22 mouse cellular contexts compared by ENCODE assay signal in the genomic region with DNA sequence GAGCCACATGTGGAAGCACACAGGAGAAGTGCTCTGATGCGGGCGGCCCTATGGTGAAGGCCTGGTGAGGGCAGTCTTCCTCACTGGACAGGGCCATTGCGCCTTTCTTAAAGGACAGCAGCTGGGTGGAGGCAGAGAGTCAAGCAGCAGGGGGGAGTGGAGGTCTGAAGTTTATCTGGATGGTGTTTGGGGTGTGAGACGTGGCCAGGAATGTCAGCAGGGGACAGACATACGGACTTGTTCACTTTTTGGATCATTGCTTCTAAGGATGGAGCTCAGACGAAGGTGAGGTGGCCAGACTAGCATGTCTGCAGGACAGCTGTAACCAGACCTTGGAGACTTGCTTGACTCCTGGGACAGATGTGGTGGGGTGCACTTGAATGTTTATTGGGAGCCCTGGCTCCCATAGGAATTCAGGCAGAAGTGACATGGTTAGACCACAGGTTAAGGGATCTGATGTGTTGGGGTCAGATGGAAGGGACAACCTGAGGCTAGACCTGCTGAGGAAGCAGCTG.
A peak's percentile ranks its signal among the peaks of the same experiment; 100 is the strongest.
DNase-seq lines count a peak whose midpoint lies in the region; ATAC-seq and TF ChIP-seq lines count a peak whose summit lies in the region.
"Had no signal": no experiment of that assay in that cellular context is flagged by ENCODE, and none has a peak within 500 bp of the region (broad histone marks: within the 10 kb centered on the region; RNA-seq: fewer than 3 reads in every experiment).

No protein-coding gene starts in this region.

- H3K4me2 ChIP-seq in forebrain, embryonic 14.5 days (ENCODE audit: low read length), result no peak overlapping the region
- no peak overlapping the region for H3K4me2 ChIP-seq in forebrain, embryonic 12.5 days
- H3K4me2 ChIP-seq: limb, embryonic 12.5 days; liver, embryonic 13.5 days; lung, embryonic 14.5 days; midbrain, embryonic 12.5 days; neural tube, embryonic 12.5 days had no signal

- H3K36me3 ChIP-seq in forebrain, embryonic 14.5 days (ENCODE audit: control insufficient read depth, insufficient read depth, low read length), result no peaks in the 10 kb centered on the region
- H3K36me3 ChIP-seq in forebrain, embryonic 12.5 days (replicated peaks), result no peaks in the 10 kb centered on the region
- no peaks in the 10 kb centered on the region for H3K36me3 ChIP-seq in embryonic facial prominence, embryonic 10.5 days (replicated peaks)
- no peaks in the 10 kb centered on the region for H3K36me3 ChIP-seq in limb, embryonic 10.5 days
- H3K36me3 ChIP-seq: embryonic facial prominence, embryonic 13.5 days; limb, embryonic 12.5 days; liver, embryonic 13.5 days; midbrain, embryonic 12.5 days; neural tube, embryonic 12.5 days had no signal

- 86% methylated on average over 6 of the region's 6 CpGs for WGBS in forebrain, embryonic 14.5 days
- WGBS in forebrain, embryonic 12.5 days, result 92% methylated on average over 6 of the region's 6 CpGs
- WGBS in embryonic facial prominence, embryonic 10.5 days, result 88% methylated on average over 6 of the region's 6 CpGs
- 91% methylated on average over 6 of the region's 6 CpGs for WGBS in limb, embryonic 10.5 days

- no peak for ATAC-seq in forebrain, embryonic 14.5 days
- no peak for ATAC-seq in forebrain, embryonic 12.5 days (ENCODE audit: low FRiP score)
- ATAC-seq: activated CD4-positive, CD25-positive, alpha-beta regulatory T cell, adult 4 months; CD4-positive, CD25-positive, alpha-beta regulatory T cell, adult 4 months; hindbrain, postnatal 0 days had no signal

- no peaks in the 10 kb centered on the region for H3K27me3 ChIP-seq in forebrain, embryonic 14.5 days (replicated peaks; ENCODE audit: control insufficient read depth, insufficient read depth, low read length)
- peaks cover 5% of the 10 kb centered on the region; the same call in 1 of the 2 replicates for H3K27me3 ChIP-seq in forebrain, embryonic 12.5 days
- H3K27me3 ChIP-seq in embryonic facial prominence, embryonic 10.5 days (replicated peaks; ENCODE audit: low read depth, poor library complexity, severe bottlenecking), result 0 out of 2 replicates have a peak, but pooled peaks cover 3% of the 10 kb centered on the region
- peaks cover 24% of the 10 kb centered on the region for H3K27me3 ChIP-seq in limb, embryonic 10.5 days (ENCODE audit: low read depth, poor library complexity, severe bottlenecking)
- H3K27me3 ChIP-seq: embryonic facial prominence, embryonic 13.5 days; liver, embryonic 13.5 days; neural tube, embryonic 12.5 days had no signal

- no peak overlapping the region for H3K4me3 ChIP-seq in forebrain, embryonic 14.5 days (ENCODE audit: low read depth, low read length)
- H3K4me3 ChIP-seq in forebrain, embryonic 12.5 days (replicated peaks), result no peak overlapping the region
- no peak overlapping the region for H3K4me3 ChIP-seq in embryonic facial prominence, embryonic 10.5 days
- no peak overlapping the region for H3K4me3 ChIP-seq in limb, embryonic 10.5 days
- H3K4me3 ChIP-seq in gastrocnemius, adult 2 months, result no peak overlapping the region
- H3K4me3 ChIP-seq: embryonic facial prominence, embryonic 13.5 days; heart, adult 2 months; limb, embryonic 12.5 days; liver, embryonic 13.5 days; midbrain, embryonic 12.5 days; neural tube, embryonic 12.5 days had no signal

- H3K4me1 ChIP-seq in forebrain, embryonic 14.5 days (ENCODE audit: control insufficient read depth, insufficient read depth, low read length), result peaks cover 25% of the 10 kb centered on the region
- H3K4me1 ChIP-seq in forebrain, embryonic 12.5 days, result peaks cover 46% of the 10 kb centered on the region
- H3K4me1 ChIP-seq in embryonic facial prominence, embryonic 10.5 days, result peaks cover 53% of the 10 kb centered on the region
- H3K4me1 ChIP-seq in limb, embryonic 10.5 days, result peaks cover 40% of the 10 kb centered on the region
- H3K4me1 ChIP-seq: liver, embryonic 13.5 days had no signal

- no peak for TF ChIP-seq CTCF in gastrocnemius, adult 2 months (IDR thresholded peaks at IDR 0.05)

- DNase-seq in forebrain, embryonic 14.5 days (ENCODE audit: low spot score), result no peak
- peak; percentile 7 for DNase-seq in kidney, adult 9 months
- no peak for DNase-seq in kidney, adult 11 months
- no peak for DNase-seq in embryonic facial prominence, embryonic 10.5 days (ENCODE audit: low spot score)
- no peak for DNase-seq in limb, embryonic 10.5 days (ENCODE audit: low spot score)
- DNase-seq in lung, postnatal 25 days (ENCODE audit: low spot score), result no peak
- no peak for DNase-seq in gastrocnemius, adult 2 months
- DNase-seq: adrenal gland, postnatal 14 days; cerebellum, adult 9-11 months; liver, embryonic 13.5 days; right cerebral cortex, postnatal 4 days; thymus, adult 2 months had no signal

- 0 out of 2 replicates have a peak overlapping the region, but pooled peaks have one; percentile 9 for H3K27ac ChIP-seq in forebrain, embryonic 14.5 days (ENCODE audit: low read depth, low read length)
- no peak overlapping the region for H3K27ac ChIP-seq in forebrain, embryonic 12.5 days
- H3K27ac ChIP-seq in embryonic facial prominence, embryonic 10.5 days (replicated peaks), result peak overlapping the region; percentile 36
- H3K27ac ChIP-seq in limb, embryonic 10.5 days, result peak overlapping the region; percentile 19; the same call in 1 of the 2 replicates
- H3K27ac ChIP-seq in gastrocnemius, adult 2 months, result no peak overlapping the region
- H3K27ac ChIP-seq: heart, adult 2 months; hindbrain, postnatal 0 days; limb, embryonic 12.5 days; liver, embryonic 13.5 days; midbrain, embryonic 12.5 days; neural tube, embryonic 12.5 days had no signal

- no peak overlapping the region for H3K9ac ChIP-seq in forebrain, embryonic 14.5 days (ENCODE audit: low read length)
- no peak overlapping the region for H3K9ac ChIP-seq in forebrain, embryonic 12.5 days
- H3K9ac ChIP-seq: limb, embryonic 12.5 days; liver, embryonic 13.5 days; lung, embryonic 14.5 days; neural tube, embryonic 12.5 days had no signal

- intact Hi-C loops in gastrocnemius, adult 2 months (cut with DNase I), result no loop called here

- H3K9me3 ChIP-seq in forebrain, embryonic 14.5 days (replicated peaks; ENCODE audit: control insufficient read depth, low read length), result no peaks in the 10 kb centered on the region
- no peaks in the 10 kb centered on the region for H3K9me3 ChIP-seq in forebrain, embryonic 12.5 days
- no peaks in the 10 kb centered on the region for H3K9me3 ChIP-seq in embryonic facial prominence, embryonic 10.5 days
- no peaks in the 10 kb centered on the region for H3K9me3 ChIP-seq in limb, embryonic 10.5 days (replicated peaks)
- H3K9me3 ChIP-seq: embryonic facial prominence, embryonic 13.5 days; limb, embryonic 12.5 days; liver, embryonic 13.5 days; midbrain, embryonic 12.5 days; neural tube, embryonic 12.5 days had no signal

Comparison
In these comparisons a context has a peak if more than half of its experiments do, and no peak if none do; other contexts are left out.
1. H3K27ac ChIP-seq: peak in forebrain, embryonic 14.5 days (single experiment), embryonic facial prominence, embryonic 10.5 days (single experiment) and limb, embryonic 10.5 days (single experiment); none in forebrain, embryonic 12.5 days (single experiment) and gastrocnemius, adult 2 months (single experiment).